Mouse (Mus musculus): ENCODE results near the gene Nos1.
A peak's percentile ranks its signal among the peaks of the same experiment; 100 is the strongest.

Nos1 gene

GRCm38 (mm10) chr5:117780681-117781080 lies at the start of gene Nos1:
Nos1 (plus strand) TSS chr5:117781032.
- DNase-seq (ENCODE audit: low spot score) = no peak

- no peak for DNase-seq (ENCODE audit: low spot score)
Observed at GRCm38 (mm10) chr5:117731311-117731710, 49.5 kb upstream of the Nos1 start.

DNA sequence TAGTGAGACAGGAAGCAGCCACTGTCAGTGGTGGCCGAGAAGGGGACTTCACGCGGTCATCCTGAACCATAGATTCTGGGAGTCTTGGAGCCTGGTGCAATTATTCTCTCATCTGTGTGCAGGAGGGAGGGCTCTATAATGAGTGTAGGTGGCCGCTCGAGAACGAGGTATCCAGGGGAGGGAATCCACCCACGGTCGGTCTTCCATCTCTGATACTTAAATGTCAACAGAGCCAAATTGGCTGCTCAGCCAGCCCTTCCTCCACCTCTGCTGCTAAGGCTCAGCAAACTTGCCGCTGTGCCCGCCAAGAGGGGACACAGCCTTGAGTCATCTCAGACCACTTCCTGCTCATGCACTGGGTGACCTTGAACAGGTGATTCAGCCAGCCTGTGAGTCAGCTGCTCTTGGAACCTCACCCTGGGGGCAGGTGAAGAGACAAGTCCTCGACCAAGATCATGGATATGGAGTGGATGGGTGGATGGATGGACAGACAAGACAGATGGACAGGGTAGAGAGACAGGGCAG lies 36.1 kb upstream of the Nos1 start:
- DNase-seq (ENCODE audit: low spot score) = peak; percentile 26

DNA sequence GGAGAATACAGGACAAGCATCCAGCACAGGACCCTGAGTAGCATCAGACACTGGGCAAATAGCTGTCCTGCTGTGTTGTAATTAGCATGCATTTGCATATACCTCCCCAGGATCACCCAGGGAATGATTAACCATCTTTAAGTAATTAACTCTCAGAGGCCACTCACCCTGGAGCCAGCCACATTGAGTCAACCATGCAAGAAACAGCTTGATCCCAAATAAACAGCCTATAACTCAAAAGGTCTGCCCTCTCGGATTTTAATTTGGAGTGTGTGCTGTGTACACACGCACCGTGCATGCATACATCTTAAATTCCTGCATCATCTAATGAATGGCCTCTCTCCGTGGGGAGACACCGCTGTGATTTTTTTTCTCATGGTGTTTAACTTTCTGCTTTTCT lies 31.5 kb upstream of the Nos1 start:
- no peak for DNase-seq (ENCODE audit: low spot score)

DNA sequence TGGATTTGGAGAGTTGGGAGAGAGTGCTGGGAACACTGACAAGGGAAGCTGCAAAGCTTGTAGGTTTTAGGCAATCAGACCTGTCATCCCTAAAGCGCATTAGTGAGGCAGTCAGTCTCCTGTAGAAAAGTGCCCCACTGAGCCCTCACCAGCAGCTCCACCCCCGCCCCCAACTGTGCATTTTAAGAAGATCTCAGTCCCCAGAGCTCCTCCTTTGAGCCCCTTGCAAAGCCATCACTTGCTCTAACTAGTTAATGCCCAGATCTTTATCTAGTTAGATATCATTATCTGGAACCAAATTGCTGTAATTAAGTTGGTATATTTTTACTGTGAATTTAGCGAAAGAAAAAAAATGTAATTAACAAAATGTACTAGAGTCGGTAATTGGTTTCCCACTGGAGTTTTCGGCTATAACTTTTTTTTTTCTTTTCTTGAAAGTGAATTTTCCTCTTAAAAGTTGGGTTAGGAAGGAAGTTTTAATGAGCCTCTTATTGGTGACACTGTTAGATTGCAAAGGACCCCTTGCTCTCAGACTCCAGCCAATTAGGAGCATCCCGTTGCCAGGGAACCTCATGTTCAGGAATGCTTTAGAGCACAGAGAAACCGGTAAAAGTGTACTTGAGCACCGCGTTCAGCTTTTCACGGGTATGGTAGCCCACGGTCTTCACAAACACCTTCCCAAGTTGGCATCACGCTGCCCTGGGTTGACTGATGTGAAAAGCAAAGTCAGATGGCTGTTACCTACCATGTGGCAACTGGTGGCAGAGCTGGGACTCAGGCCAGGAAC lies 22.9 kb upstream of the Nos1 start:
- no peak for DNase-seq (ENCODE audit: low spot score)

DNA sequence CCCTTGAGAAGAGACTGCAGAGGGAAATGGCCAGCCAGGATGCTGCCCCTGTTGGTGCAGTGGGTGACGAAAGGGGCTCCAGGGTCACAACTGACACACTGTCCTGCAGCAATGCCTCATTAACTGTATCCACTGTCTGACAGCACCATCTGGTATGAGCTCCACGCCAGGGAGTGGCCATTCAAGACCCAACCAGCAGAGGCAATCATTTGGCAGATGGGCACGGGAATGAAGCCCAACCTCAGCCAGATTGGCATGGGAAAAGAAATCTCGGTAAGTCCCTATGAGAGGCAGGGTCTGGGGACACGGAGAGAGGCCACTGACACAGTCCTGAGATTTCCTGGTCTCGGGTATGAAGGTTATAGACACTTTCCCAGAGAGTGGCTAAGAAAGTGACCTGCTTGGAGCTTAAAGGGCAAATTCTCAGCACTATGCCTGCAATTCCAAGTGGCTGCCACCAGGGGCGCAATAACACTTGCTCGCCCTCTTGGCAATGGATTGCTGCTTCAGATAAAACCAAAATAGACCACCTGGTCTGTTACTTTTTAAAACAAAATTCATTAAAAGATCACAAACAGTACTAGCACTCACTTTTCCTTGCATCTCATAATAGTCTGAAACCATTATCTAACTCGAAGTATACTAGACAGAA lies 19.5 kb upstream of the Nos1 start:
- no peak for DNase-seq (ENCODE audit: low spot score)

- no peak for DNase-seq (ENCODE audit: low spot score)
Observed at GRCm38 (mm10) chr5:117764496-117764895, 16.3 kb upstream of the Nos1 start.

GRCm38 (mm10) chr5:117779175-117779574 lies 1.7 kb upstream of the Nos1 start:
- no peak for DNase-seq (ENCODE audit: low spot score)

DNA sequence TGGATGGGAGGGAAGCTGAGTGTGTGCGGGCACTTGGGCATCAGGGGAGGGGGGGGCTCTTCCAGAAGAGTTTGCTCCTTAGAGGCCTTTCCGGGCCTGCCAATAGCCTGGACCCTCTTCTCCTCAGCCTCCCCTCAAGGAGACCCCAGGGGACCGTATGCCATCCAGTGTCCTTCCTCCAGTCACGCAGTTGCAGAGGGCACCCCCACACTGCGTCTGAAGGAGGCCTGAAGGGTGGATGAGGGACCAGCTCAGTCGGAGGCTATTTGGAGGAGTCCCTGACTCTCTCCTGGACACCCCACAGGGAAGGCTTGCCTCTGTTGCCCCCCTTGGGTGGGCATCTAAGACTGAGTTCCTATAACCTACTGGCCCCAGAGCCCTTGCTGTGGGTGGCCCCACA lies 346 bp downstream of the Nos1 start:
- no peak for DNase-seq (ENCODE audit: low spot score)

DNA sequence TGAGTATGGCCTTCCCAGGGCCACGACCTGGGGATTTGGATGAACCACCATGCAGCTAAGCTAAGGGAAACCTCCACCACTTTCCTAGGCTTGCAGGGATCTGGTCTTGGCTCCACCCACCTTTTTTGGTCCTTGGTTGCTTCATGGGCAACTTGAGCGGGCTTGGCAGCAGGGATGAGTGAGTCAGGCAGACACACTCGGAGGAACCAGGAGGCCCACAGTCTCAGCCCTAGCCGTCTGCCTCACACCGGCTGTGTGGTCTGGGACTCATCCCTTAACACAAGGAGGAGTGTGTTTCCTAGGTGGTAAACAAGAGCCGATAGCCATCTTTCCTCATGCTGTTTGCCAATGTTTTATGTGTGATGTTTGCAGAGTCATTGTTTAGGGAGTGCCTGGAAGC lies 9.2 kb downstream of the Nos1 start:
- no peak for DNase-seq (ENCODE audit: low spot score)

- DNase-seq (ENCODE audit: low spot score) = no peak
Observed at GRCm38 (mm10) chr5:117791875-117792274, 11.0 kb downstream of the Nos1 start.

GRCm38 (mm10) chr5:117800849-117801248 lies 20.0 kb downstream of the Nos1 start:
- no peak for DNase-seq (ENCODE audit: low spot score)

DNA sequence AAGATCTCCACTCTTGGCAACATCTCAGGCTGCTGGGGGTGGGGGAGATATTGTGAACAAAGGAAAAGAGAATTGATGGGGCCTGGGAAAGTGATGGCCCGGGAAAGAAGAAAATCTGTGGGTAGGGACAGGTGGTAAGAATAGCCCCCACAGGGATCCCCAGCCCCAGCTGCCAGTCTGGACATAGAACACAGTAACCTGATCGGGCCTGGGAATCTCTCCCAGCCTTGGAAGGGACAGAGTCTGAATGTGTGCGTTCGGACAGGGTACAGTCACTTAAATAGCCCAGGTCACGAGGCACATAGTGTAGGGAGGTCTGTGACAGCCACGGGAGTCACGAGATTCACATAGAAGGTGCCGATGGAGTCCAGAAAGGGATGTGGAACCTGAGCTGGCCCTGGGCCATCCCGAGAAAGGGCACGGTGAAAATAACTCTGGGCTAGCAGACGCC lies 21.3 kb downstream of the Nos1 start:
- DNase-seq (ENCODE audit: low spot score) = no peak

- no peak for DNase-seq (ENCODE audit: low spot score)
Observed at GRCm38 (mm10) chr5:117803551-117803950, 22.7 kb downstream of the Nos1 start.

- no peak for DNase-seq (ENCODE audit: low spot score)
Observed at GRCm38 (mm10) chr5:117810930-117811329, 30.1 kb downstream of the Nos1 start.

GRCm38 (mm10) chr5:117818800-117819199 lies 38.0 kb downstream of the Nos1 start:
- DNase-seq (ENCODE audit: low spot score) = no peak

- no peak for DNase-seq (ENCODE audit: low spot score)
Observed at GRCm38 (mm10) chr5:117820445-117820844, 39.6 kb downstream of the Nos1 start.

DNA sequence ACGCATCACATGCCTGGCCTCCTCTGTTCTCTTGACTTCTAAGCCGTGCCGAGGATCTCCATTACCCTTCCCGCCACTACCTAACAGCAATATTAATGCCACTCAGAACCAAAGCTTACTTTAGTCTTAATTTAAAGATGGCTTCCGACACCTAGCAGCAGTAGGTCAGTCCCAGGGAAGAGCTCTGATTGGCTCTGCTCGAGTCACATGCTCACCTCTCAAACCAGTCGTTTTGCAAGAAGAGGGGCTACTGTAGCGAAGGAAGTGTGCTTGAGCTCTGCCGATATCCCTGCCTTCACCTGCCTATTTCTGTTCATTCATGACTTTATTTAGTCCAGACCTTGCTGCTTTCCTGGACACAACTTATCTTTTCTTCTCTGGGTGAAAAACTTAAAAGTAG lies 43.0 kb downstream of the Nos1 start:
- no peak for DNase-seq (ENCODE audit: low spot score)

DNA sequence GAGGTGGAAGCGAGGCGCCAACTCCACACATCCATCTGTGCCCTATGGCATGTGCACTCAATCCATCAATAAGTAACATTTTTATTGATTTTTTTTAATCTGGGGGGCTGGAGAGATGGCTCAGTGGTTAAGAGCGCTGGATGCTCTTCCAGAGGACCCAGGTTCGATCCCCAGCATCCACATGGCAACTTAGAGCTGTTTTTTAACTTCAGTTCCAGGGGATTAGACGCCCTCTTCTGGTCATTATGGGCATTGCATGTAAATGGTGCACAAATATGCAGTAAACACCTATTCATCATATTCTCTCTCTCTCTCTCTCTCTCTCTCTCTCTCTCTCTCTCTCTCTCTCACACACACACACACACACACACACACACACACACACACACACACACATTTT lies 43.7 kb downstream of the Nos1 start:
- no peak for DNase-seq (ENCODE audit: low spot score)

DNA sequence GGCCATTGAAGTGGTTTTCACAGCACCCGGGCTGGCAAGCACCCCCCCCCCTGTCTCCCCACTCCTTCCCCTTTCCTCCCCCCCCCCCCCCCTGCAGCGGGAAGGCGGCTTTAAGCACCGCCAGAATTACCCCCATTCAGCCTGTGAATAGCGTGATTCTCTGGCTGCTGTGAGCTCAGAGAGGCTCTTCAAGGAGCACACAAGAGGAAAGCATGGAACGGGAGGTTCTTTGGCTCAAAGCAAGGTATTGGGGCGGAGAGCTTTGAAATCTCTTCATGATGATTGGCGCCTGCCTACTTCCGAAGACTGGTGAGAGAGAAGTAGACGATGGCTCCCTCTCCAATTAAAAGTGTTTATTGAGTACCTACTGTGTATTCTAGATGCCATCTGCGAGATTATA lies 44.5 kb downstream of the Nos1 start:
- no peak for DNase-seq (ENCODE audit: low spot score)

GRCm38 (mm10) chr5:117827366-117827765 lies 46.5 kb downstream of the Nos1 start:
- DNase-seq (ENCODE audit: low spot score) = no peak

DNA sequence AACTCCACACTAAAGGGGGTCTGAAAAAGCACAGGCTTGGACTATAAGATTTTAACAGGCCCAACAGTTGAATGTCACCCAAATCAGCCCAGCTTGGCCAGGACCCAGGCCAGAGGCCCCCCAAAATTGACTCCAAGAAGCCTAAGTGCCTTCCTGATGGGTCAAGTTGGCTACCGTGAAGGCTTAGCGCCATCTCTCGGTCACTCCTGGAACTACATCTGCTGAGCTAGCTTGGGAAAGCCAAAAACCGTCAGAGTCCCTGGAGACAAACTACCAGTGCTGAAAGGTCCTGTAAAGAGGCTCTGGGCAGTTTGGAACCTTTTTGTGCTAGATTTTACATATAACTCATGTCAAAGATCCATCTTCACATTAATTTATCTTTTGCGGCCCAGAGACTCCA lies 56.1 kb downstream of the Nos1 start:
- DNase-seq (ENCODE audit: low spot score) = no peak

DNA sequence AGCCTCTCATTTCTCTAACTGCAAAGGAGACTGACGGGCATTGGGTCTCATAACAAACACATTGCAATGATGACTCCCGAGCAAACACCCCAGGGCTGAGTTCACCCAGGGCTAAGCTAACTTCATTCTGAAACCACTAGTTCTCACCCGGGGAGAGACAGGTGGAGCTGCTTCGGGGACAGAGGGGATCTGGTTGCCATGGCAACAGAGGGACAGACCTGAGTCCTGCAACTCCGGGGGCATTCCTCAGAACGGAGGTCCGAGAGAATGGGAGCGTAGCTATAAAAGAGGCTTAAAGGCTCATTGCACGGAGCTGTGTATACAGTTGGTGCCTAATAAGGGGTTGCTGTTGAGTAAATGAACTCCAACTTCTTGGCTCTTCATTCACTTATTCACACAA lies 56.9 kb downstream of the Nos1 start:
- DNase-seq (ENCODE audit: low spot score) = no peak

Measured in ovary, adult 18-20 months (tissue).